Mouse (Mus musculus): ENCODE data around the gene Mlh1. TPM values are rescaled to one million over a fixed set of nuclear protein-coding genes. Genes with fewer than 3 reads are reported as not detected.

The Mlh1 gene
- total RNA-seq, 2 experiments from 2014 or later, result 5.5 to 7.7 TPM

Other genes starting within 250 kb of the Mlh1 start
- 1 to 10 TPM; 6.3 to 9.1 TPM for gene Ccrl2, start 214.3 kb downstream of the Mlh1 start, total RNA-seq (2021)
- gene Lrrfip2, start 154.2 kb downstream of the Mlh1 start, total RNA-seq (2021), result 10 to 100 TPM; 87.3 to 89.0 TPM
- gene Epm2aip1, start 138 bp upstream of the Mlh1 start, total RNA-seq (2021), result 10 to 100 TPM; 22.5 to 24.2 TPM
- not detected for gene Trank1, start 39.9 kb upstream of the Mlh1 start, total RNA-seq (2021)
- under 1 TPM; 0.07 to 0.36 TPM for gene Dclk3, start 167.3 kb upstream of the Mlh1 start, total RNA-seq (2021)

Measured in heart, adult 18-20 months (tissue).